Mouse (Mus musculus) liver, postnatal 0 days (tissue): ENCODE results near the gene Doc2g. TPM values are rescaled to one million over a fixed set of nuclear protein-coding genes. Genes with fewer than 3 reads are reported as not detected.

Experiments
- ATAC-seq: fragments of 200-750 bp; cut with Nextera tagmentation; 2 replicates; pipeline ENCODE4 v1.8.0; 2017; ENCODE audit warnings: mild to moderate bottlenecking, moderate library complexity
- DNase-seq: peaks from one replicate; pipeline ENCODE4 v3.0.0-alpha.2; 2016
- H3K27ac ChIP-seq: fragments of 300-500 bp; sonication (generic); 2 replicates; pipeline ENCODE4 v1.5.1; 2014; ENCODE audit warnings: antibody characterized with exemption, moderate library complexity, mild to moderate bottlenecking, low read depth
- H3K27me3 ChIP-seq: fragments of 300-500 bp; sonication (generic); 2 replicates; pipeline ENCODE4 v1.6.1; 2014; ENCODE audit warnings: low read length, control low read depth, mixed read lengths; ENCODE audit not compliant: insufficient read depth
- H3K36me3 ChIP-seq: fragments of 300-500 bp; sonication (generic); replicated peaks from 2 replicates; pipeline ENCODE4 v1.6.1; 2014; ENCODE audit warnings: mild to moderate bottlenecking, control low read depth, low read length, moderate library complexity, mixed read lengths; ENCODE audit not compliant: insufficient read depth
- H3K4me1 ChIP-seq: fragments of 300-500 bp; sonication (generic); 2 replicates; pipeline ENCODE4 v1.6.1; 2014; ENCODE audit warnings: antibody characterized with exemption, mild to moderate bottlenecking, control low read depth; ENCODE audit not compliant: insufficient read depth
- H3K4me2 ChIP-seq: fragments of 300-500 bp; sonication (generic); 2 replicates; pipeline ENCODE4 v1.6.1; 2014; ENCODE audit warnings: low read depth, mild to moderate bottlenecking, low read length, moderate library complexity, mixed read lengths
- H3K4me3 ChIP-seq: fragments of 300-500 bp; sonication (generic); 2 replicates; pipeline ENCODE4 v1.5.1; 2014; ENCODE audit warnings: low read depth, low read length
- H3K9ac ChIP-seq: fragments of 300-500 bp; sonication (generic); replicated peaks from 2 replicates; pipeline ENCODE4 v1.6.1; 2014; ENCODE audit warnings: mild to moderate bottlenecking, moderate library complexity
- H3K9me3 ChIP-seq: fragments of 300-500 bp; sonication (generic); 2 replicates; pipeline ENCODE4 v1.6.1; 2016; ENCODE audit warnings: mild to moderate bottlenecking, control low read depth, low read length, mixed read lengths
- CTCF ChIP-seq: sonication (generic); IDR thresholded peaks from 2 replicates; pipeline ENCODE4 v1.5.1; 2016; ENCODE audit warnings: antibody characterized with exemption, low read depth
- EP300 ChIP-seq: IDR thresholded peaks from 2 replicates; pipeline ENCODE4 v1.6.1; 2016; ENCODE audit warnings: antibody characterized with exemption, low read depth, mild to moderate bottlenecking
- WGBS: fragments of 180-500 bp; shearing (Covaris S2); extraction: QIAGEN DNeasy Blood & Tissue Kit; methylation state at CpG from one replicate; pipeline ENCODE4 v1.1.7; 2014; ENCODE audit not compliant: insufficient replicate concordance; 5-methylcytosine and 5-hydroxymethylcytosine counted together
- polyA plus RNA-seq: library from polyadenylated mRNA; unstranded; fragments of >200 nt; fragmentation: Nextera tagmentation; extraction: Ambion mirVana; gene quantifications from 2 replicates; pipeline ENCODE4 v1.2.1, GENCODE M21; 2015

Gene Doc2g
- polyA plus RNA-seq, 1 experiment from 2014 or later = 0.74 TPM

DNA sequence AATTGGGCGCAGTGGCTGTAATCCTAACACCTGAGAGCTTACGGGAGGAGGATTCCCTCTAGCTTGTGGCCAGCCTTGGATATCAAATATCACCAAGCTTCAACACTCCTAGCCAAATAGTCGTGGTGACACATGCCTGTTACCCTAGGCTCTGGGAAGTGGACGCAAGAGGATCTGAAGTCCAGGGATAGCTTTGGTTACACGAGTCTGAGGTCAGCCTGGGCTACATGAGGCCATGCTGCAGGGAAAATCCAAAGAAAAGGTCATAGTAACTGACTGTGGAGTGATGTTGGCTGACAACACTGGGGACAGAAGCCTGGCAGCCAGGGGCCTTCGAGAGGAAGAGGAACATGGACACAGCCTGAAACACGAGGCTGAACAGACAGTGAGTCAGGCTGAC lies 7.0 kb upstream of the Doc2g start:
- DNase-seq (no peak), ATAC-seq (no peak)
- no peak overlapping the region for H3K9ac ChIP-seq
- H3K27ac ChIP-seq = no peak overlapping the region
- 56% methylated on average over 7 of the region's 7 CpGs for WGBS
- peaks cover 9% of the 10 kb centered on the region for H3K4me1 ChIP-seq
- H3K9me3 ChIP-seq = no peaks in the 10 kb centered on the region
- H3K36me3 ChIP-seq = no peaks in the 10 kb centered on the region
- H3K4me2 ChIP-seq = no peak overlapping the region
- H3K27me3 ChIP-seq = no peaks in the 10 kb centered on the region
- no peak overlapping the region for H3K4me3 ChIP-seq
- TF ChIP-seq EP300 = no peak
- TF ChIP-seq CTCF = no peak

- Histone ChIP-seq H3K4me2 (no peak overlapping the region), H3K4me3 (no peak overlapping the region), H3K4me1 (peaks cover 14% of the 10 kb centered on the region), H3K27me3 (no peaks in the 10 kb centered on the region), H3K9me3 (no peaks in the 10 kb centered on the region), H3K27ac (no peak overlapping the region), H3K36me3 (no peaks in the 10 kb centered on the region), H3K9ac (no peak overlapping the region)
- WGBS = 63% methylated on average over 8 of the region's 8 CpGs
- TF ChIP-seq CTCF (no peak), EP300 (no peak)
- DNase-seq (no peak), ATAC-seq (no peak)
These were observed 6.4 kb upstream of the Doc2g start for GRCm38 (mm10) chr19:3996747-3997146.

DNA sequence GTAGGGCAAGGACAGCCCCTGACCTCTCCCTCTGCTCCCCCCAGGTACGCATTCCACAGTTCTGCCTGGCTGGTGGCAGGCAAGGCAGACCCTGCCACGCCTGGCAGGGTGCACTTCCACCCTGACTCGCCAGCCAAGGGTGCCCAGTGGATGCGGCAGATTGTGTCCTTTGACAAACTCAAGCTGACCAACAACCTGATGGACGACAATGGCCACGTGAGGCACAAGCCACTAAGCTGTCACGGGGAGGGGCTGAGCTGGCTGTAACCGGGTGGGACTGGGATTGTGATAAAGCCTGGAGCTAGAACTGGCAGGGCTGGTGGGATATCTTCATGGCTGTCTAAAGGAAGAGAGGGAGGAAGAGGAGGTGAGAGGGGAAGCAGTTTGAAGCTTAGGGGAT lies 5.9 kb upstream of the Doc2g start:
- Histone ChIP-seq H3K27me3 (no peaks in the 10 kb centered on the region), H3K27ac (no peak overlapping the region), H3K4me2 (no peak overlapping the region), H3K9ac (no peak overlapping the region), H3K4me1 (peaks cover 14% of the 10 kb centered on the region), H3K4me3 (no peak overlapping the region), H3K36me3 (no peaks in the 10 kb centered on the region), H3K9me3 (no peaks in the 10 kb centered on the region)
- WGBS = 59% methylated on average over 8 of the region's 8 CpGs
- no peak for TF ChIP-seq EP300
- TF ChIP-seq CTCF = no peak
- ATAC-seq (no peak), DNase-seq (no peak)

DNA sequence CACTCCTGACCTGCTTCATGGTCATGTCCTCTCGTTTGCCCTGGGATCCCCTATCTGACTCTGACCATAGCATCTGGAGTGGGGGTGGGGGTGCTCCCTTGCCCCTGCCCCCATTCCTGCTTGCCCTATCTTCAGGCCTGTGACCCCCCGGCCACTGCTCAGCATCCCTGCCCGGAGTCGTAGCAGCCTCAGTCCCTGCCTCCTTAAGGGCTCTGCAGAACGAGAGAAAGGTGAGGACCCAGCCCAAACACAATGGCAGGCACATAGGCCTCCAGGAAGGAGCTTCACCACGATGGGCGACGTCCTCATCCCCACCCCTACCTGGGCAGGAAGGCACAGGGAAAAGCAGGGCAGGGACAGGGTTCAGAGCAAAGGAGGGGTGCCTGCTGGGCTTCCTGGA lies 4.8 kb upstream of the Doc2g start:
- Histone ChIP-seq H3K4me1 (peaks cover 14% of the 10 kb centered on the region), H3K9me3 (no peaks in the 10 kb centered on the region), H3K4me2 (no peak overlapping the region), H3K4me3 (no peak overlapping the region), H3K36me3 (no peaks in the 10 kb centered on the region), H3K9ac (no peak overlapping the region), H3K27me3 (no peaks in the 10 kb centered on the region), H3K27ac (no peak overlapping the region)
- WGBS = 83% methylated on average over 8 of the region's 8 CpGs
- TF ChIP-seq EP300 = no peak
- TF ChIP-seq CTCF = no peak
- DNase-seq (no peak), ATAC-seq (no peak)

- DNase-seq (no peak), ATAC-seq (no peak)
- no peaks in the 10 kb centered on the region for H3K9me3 ChIP-seq
- no peaks in the 10 kb centered on the region for H3K27me3 ChIP-seq
- no peaks in the 10 kb centered on the region for H3K36me3 ChIP-seq
- 75% methylated on average over 9 of the region's 9 CpGs for WGBS
- H3K27ac ChIP-seq = no peak overlapping the region
- peaks cover 14% of the 10 kb centered on the region for H3K4me1 ChIP-seq
- peak overlapping the region; percentile 100 for H3K4me2 ChIP-seq
- no peak for TF ChIP-seq CTCF
- TF ChIP-seq EP300 = no peak
- H3K9ac ChIP-seq = no peak overlapping the region
- no peak overlapping the region for H3K4me3 ChIP-seq
These were observed 3.9 kb upstream of the Doc2g start for GRCm38 (mm10) chr19:3999121-3999730.

GRCm38 (mm10) chr19:4000119-4000900 lies 2.8 kb upstream of the Doc2g start, which contains the start of the genes Nudt8 and Gm49405:
TSS of gene Nudt8 (plus strand) at chr19:4000580.
TSS of gene Gm49405 (plus strand) at chr19:4000626.
- Histone ChIP-seq H3K9me3 (no peaks in the 10 kb centered on the region), H3K27me3 (no peaks in the 10 kb centered on the region), H3K9ac (peak within 1 kb of the TSS; percentile 83), H3K4me1 (peaks cover 14% of the 10 kb centered on the region), H3K27ac (peak within 1 kb of the TSS; percentile 97), H3K36me3 (0 out of 2 replicates have a peak, but pooled peaks cover 4% of the 10 kb centered on the region), H3K4me3 (peak within 1 kb of the TSS; percentile 80), H3K4me2 (peak within 1 kb of the TSS; percentile 100)
- TF ChIP-seq CTCF (peak; percentile 93), EP300 (no peak)
- WGBS = under 1% methylated on average over 64 of the region's 64 CpGs
- ATAC-seq (peak; percentile 92), DNase-seq (peak; percentile 97)
